Mouse (Mus musculus) liver, embryonic 11.5 days (tissue): Measurements from ENCODE around the gene Emcn. TPM values are rescaled to one million over a fixed set of nuclear protein-coding genes. Genes with fewer than 3 reads are reported as not detected.

ENCODE experiments used
- ATAC-seq: fragments of 200-750 bp; cut with Nextera tagmentation; replicated peaks from 2 replicates; pipeline ENCODE4 v1.8.0; 2017; ENCODE audit warnings: moderate number of reproducible peaks, mild to moderate bottlenecking, moderate TSS enrichment, moderate library complexity; ENCODE audit not compliant: low FRiP score
- DNase-seq: peaks from one replicate; pipeline ENCODE4 v3.0.0-alpha.2; 2017; ENCODE audit warnings: low spot score
- H3K27ac ChIP-seq: fragments of 300-500 bp; sonication (generic); 2 replicates; pipeline ENCODE4 v1.5.1; 2014; ENCODE audit warnings: mild to moderate bottlenecking, low read depth, low read length, control low read depth
- H3K27me3 ChIP-seq: fragments of 300-500 bp; sonication (generic); replicated peaks from 2 replicates; pipeline ENCODE4 v1.6.1; 2014; ENCODE audit warnings: low read length, mixed read lengths; ENCODE audit not compliant: control insufficient read depth, insufficient read depth
- H3K36me3 ChIP-seq: fragments of 300-500 bp; sonication (generic); 2 replicates; pipeline ENCODE4 v1.6.1; 2014; ENCODE audit warnings: mild to moderate bottlenecking, low read length, moderate library complexity, mixed read lengths; ENCODE audit not compliant: control insufficient read depth, insufficient read depth
- H3K4me1 ChIP-seq: fragments of 300-500 bp; sonication (generic); replicated peaks from 2 replicates; pipeline ENCODE4 v1.6.1; 2014; ENCODE audit warnings: low read length, mixed read lengths; ENCODE audit not compliant: control insufficient read depth, insufficient read depth
- H3K4me2 ChIP-seq: fragments of 300-500 bp; sonication (generic); 2 replicates; pipeline ENCODE4 v1.6.1; 2014; ENCODE audit warnings: mild to moderate bottlenecking, control low read depth, moderate library complexity
- H3K4me3 ChIP-seq: fragments of 300-500 bp; sonication (generic); 2 replicates; pipeline ENCODE4 v1.5.1; 2014; ENCODE audit warnings: low read depth, low read length, control low read depth
- H3K9ac ChIP-seq: fragments of 300-500 bp; sonication (generic); 2 replicates; pipeline ENCODE4 v1.6.1; 2014; ENCODE audit warnings: low read depth, low read length, control low read depth
- H3K9me3 ChIP-seq: fragments of 300-500 bp; sonication (generic); 2 replicates; pipeline ENCODE4 v1.6.1; 2016; ENCODE audit warnings: low read length, inconsistent platforms, mixed read lengths; ENCODE audit not compliant: control insufficient read depth
- WGBS: fragments of 180-500 bp; shearing (Covaris S2); extraction: QIAGEN DNeasy Blood & Tissue Kit; methylation state at CpG from one replicate; pipeline ENCODE4 v1.1.7; 2014; 5-methylcytosine and 5-hydroxymethylcytosine counted together
- polyA plus RNA-seq: library from polyadenylated mRNA; unstranded; fragments of >200 nt; fragmentation: Nextera tagmentation; extraction: Ambion mirVana; gene quantifications from 2 replicates; pipeline ENCODE4 v1.2.1, GENCODE M21; 2014

Gene Emcn
- polyA plus RNA-seq, 1 experiment from 2014 or later = 11.6 TPM

DNA sequence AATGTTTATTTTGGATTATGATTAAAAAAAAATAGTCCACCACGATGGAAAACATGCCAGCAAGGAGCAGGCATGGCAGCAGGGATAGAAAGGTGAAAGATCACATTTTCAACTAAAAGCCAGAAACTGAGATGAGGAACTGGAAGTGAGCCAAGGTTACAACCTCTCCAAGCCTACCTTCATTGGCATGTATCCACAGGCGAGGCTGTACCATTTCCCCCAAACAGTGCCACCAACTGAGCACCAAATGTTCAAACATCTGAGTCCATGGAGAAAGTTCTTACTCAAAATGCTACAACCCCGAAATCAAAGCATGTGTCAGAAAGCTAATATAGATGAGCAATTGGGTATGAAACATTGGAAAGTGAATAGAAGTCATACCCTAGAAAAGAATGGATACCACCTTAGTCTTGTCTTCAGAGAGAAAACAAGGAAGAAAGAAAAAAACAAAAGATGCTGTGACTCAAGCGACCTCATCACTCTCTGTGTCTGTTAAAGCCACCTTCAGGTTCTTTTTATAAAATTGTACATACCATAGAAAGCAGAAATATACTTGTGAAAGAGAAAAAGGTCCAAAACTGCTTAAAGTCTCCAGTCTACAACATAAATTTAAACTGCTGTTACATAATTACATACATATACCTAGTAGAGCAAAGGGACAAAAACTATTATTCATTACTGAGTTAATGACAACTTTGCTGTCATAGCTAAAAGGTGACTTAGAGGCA lies 124.2 kb downstream of the Emcn start:
- Histone ChIP-seq H3K27ac (no peak overlapping the region), H3K9ac (no peak overlapping the region), H3K36me3 (no peaks in the 10 kb centered on the region), H3K4me3 (no peak overlapping the region), H3K27me3 (no peaks in the 10 kb centered on the region), H3K9me3 (no peaks in the 10 kb centered on the region), H3K4me1 (no peaks in the 10 kb centered on the region), H3K4me2 (no peak overlapping the region)
- DNase-seq (no peak), ATAC-seq (no peak)
- 64% methylated on average over 4 of the region's 4 CpGs for WGBS

DNA sequence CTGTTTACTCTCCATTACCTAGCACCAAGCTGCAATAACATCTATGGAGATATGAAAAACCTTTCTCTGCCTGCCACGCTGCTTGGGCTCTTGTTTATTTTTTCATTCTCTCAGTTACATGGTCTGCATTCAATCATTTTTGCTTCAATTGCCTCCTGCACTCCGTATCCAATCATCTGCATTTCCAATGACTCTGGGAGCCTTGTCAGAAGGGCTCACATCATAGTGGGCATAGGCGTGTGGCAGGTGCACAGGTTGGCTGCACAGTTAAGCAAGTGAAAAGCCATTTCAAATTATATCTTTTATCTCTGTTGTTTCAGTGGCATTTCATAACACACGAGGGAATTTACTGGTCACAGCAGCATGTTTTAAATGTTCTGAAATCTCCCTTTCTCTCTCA lies 125.1 kb downstream of the Emcn start:
- 60% methylated on average over 4 of the region's 4 CpGs for WGBS
- H3K27ac ChIP-seq = no peak overlapping the region
- no peaks in the 10 kb centered on the region for H3K36me3 ChIP-seq
- H3K27me3 ChIP-seq = no peaks in the 10 kb centered on the region
- DNase-seq (no peak), ATAC-seq (no peak)
- no peak overlapping the region for H3K4me3 ChIP-seq
- no peaks in the 10 kb centered on the region for H3K4me1 ChIP-seq
- H3K9ac ChIP-seq = no peak overlapping the region
- no peak overlapping the region for H3K4me2 ChIP-seq
- H3K9me3 ChIP-seq = no peaks in the 10 kb centered on the region

GRCm38 (mm10) chr3:137466766-137467165 lies 125.9 kb downstream of the Emcn start:
- Histone ChIP-seq H3K9me3 (no peaks in the 10 kb centered on the region), H3K36me3 (no peaks in the 10 kb centered on the region), H3K27ac (no peak overlapping the region), H3K9ac (no peak overlapping the region), H3K4me2 (no peak overlapping the region), H3K4me1 (no peaks in the 10 kb centered on the region), H3K4me3 (no peak overlapping the region), H3K27me3 (no peaks in the 10 kb centered on the region)
- DNase-seq (no peak), ATAC-seq (no peak)
- 90% methylated on average over 4 of the region's 4 CpGs for WGBS

DNA sequence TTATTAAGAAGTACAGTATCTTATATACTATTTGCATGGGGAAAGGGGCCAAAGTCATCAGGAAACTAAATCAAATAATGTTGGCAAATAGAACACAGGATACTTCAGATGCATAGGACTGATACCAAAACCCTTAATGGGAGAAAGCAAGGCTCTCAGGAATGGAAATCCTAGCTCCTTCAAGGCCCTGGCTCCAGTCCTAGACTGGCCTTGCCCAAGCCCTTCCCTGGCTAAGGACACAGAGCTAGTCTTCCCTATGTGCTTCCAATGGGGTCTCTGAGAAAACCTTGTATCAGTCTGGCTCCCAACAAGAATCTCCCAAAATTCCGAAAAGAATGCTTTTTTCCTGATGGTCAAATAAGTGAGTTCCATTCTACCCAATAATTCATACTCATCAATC lies 126.5 kb downstream of the Emcn start:
- WGBS = 81% methylated on average over 1 of the region's 1 CpGs

GRCm38 (mm10) chr3:137472145-137472544 lies 131.3 kb downstream of the Emcn start:
- Histone ChIP-seq H3K4me3 (no peak overlapping the region), H3K27me3 (no peaks in the 10 kb centered on the region), H3K9me3 (no peaks in the 10 kb centered on the region), H3K9ac (no peak overlapping the region), H3K4me1 (no peaks in the 10 kb centered on the region), H3K4me2 (no peak overlapping the region), H3K36me3 (no peaks in the 10 kb centered on the region), H3K27ac (no peak overlapping the region)
- WGBS = 73% methylated on average over 1 of the region's 1 CpGs
- ATAC-seq (no peak), DNase-seq (no peak)

More for the DNA sequence above, 126.5 kb downstream of the Emcn start:
- Histone ChIP-seq H3K4me3 (no peak overlapping the region), H3K4me1 (no peaks in the 10 kb centered on the region), H3K36me3 (no peaks in the 10 kb centered on the region), H3K9ac (no peak overlapping the region), H3K27me3 (no peaks in the 10 kb centered on the region), H3K27ac (no peak overlapping the region), H3K9me3 (no peaks in the 10 kb centered on the region), H3K4me2 (no peak overlapping the region)
- DNase-seq (no peak), ATAC-seq (no peak)

- H3K36me3 ChIP-seq = no peaks in the 10 kb centered on the region
- H3K9me3 ChIP-seq = no peaks in the 10 kb centered on the region
- H3K27me3 ChIP-seq = no peaks in the 10 kb centered on the region
- H3K9ac ChIP-seq = no peak overlapping the region
- no peak overlapping the region for H3K27ac ChIP-seq
- WGBS = 69% methylated on average over 7 of the region's 7 CpGs
- H3K4me1 ChIP-seq = no peaks in the 10 kb centered on the region
- no peak overlapping the region for H3K4me3 ChIP-seq
- DNase-seq (no peak), ATAC-seq (no peak)
- H3K4me2 ChIP-seq = no peak overlapping the region
Measured at GRCm38 (mm10) chr3:137479761-137480339, 139.0 kb downstream of the Emcn start.

DNA sequence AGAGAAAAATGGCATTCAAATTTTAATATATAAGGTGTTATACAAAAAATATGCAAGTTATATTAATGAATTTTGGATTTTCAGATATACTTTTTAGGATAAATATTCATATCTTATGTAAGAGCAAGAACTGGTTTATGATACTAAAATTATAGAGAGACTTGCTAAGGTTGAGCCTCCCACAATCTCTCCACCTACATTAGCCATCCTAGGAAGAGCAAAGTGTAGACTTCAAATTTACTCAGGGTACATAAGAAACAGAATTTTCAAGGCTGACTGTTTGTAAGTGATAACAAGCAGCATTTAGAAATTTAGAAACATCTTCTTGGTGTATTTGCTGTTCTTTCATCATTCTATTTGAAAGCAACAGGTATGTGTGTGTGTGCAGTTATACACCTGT lies 140.3 kb downstream of the Emcn start:
- H3K36me3 ChIP-seq = no peaks in the 10 kb centered on the region
- ATAC-seq (no peak), DNase-seq (no peak)
- no peak overlapping the region for H3K4me3 ChIP-seq
- no peaks in the 10 kb centered on the region for H3K27me3 ChIP-seq
- H3K9ac ChIP-seq = no peak overlapping the region
- H3K9me3 ChIP-seq = no peaks in the 10 kb centered on the region
- H3K4me2 ChIP-seq = no peak overlapping the region
- no peaks in the 10 kb centered on the region for H3K4me1 ChIP-seq
- H3K27ac ChIP-seq = no peak overlapping the region
